Mouse (Mus musculus): ENCODE results near the gene Yif1b. TPM values are rescaled to one million over a fixed set of nuclear protein-coding genes. Genes with fewer than 3 reads are reported as not detected.

The Yif1b gene
- polyA plus RNA-seq, 1 experiment from 2014 or later, result 96.2 TPM

GRCm38 (mm10) chr7:29290691-29291485, 52.8 kb downstream of the Yif1b start:
- DNase-seq (ENCODE audit: low spot score) (no peak), ATAC-seq (peak; percentile 10)
- Histone ChIP-seq H3K4me3 (ENCODE audit: low read depth, low read length) (no peak overlapping the region), H3K9ac (ENCODE audit: low read length) (no peak overlapping the region), H3K27me3 (replicated peaks; ENCODE audit: control insufficient read depth, insufficient read depth, low read length) (no peaks in the 10 kb centered on the region), H3K4me2 (ENCODE audit: low read length) (peak overlapping the region; percentile 25; the same call in 1 of the 2 replicates), H3K27ac (ENCODE audit: low read depth, low read length) (peak overlapping the region; percentile 88), H3K9me3 (replicated peaks; ENCODE audit: control insufficient read depth, low read length) (no peaks in the 10 kb centered on the region), H3K36me3 (ENCODE audit: control insufficient read depth, insufficient read depth, low read length) (no peaks in the 10 kb centered on the region), H3K4me1 (ENCODE audit: control insufficient read depth, insufficient read depth, low read length) (peaks cover 28% of the 10 kb centered on the region; the same call in 1 of the 2 replicates)
- WGBS, result 48% methylated on average over 11 of the region's 11 CpGs

- H3K9ac ChIP-seq (ENCODE audit: low read length), result peak overlapping the region; percentile 22; the same call in 1 of the 2 replicates
- WGBS, result 25% methylated on average over 7 of the region's 7 CpGs
- H3K27me3 ChIP-seq (replicated peaks; ENCODE audit: control insufficient read depth, insufficient read depth, low read length), result no peaks in the 10 kb centered on the region
- no peak overlapping the region for H3K4me3 ChIP-seq (ENCODE audit: low read depth, low read length)
- peak overlapping the region; percentile 33; the same call in 1 of the 2 replicates for H3K4me2 ChIP-seq (ENCODE audit: low read length)
- no peaks in the 10 kb centered on the region for H3K36me3 ChIP-seq (ENCODE audit: control insufficient read depth, insufficient read depth, low read length)
- peak; percentile 61 for ATAC-seq
- peak overlapping the region; percentile 88 for H3K27ac ChIP-seq (ENCODE audit: low read depth, low read length)
- DNase-seq (ENCODE audit: low spot score), result peak; percentile 76
- H3K9me3 ChIP-seq (replicated peaks; ENCODE audit: control insufficient read depth, low read length), result no peaks in the 10 kb centered on the region
- H3K4me1 ChIP-seq (ENCODE audit: control insufficient read depth, insufficient read depth, low read length), result peaks cover 28% of the 10 kb centered on the region; the same call in 1 of the 2 replicates
These were observed 53.7 kb downstream of the Yif1b start for GRCm38 (mm10) chr7:29291616-29292457.

GRCm38 (mm10) chr7:29292458-29293098, 54.4 kb downstream of the Yif1b start:
- H3K4me2 ChIP-seq (ENCODE audit: low read length), result peak overlapping the region; percentile 33; the same call in 1 of the 2 replicates
- peak overlapping the region; percentile 22; the same call in 1 of the 2 replicates for H3K9ac ChIP-seq (ENCODE audit: low read length)
- peaks cover 28% of the 10 kb centered on the region; the same call in 1 of the 2 replicates for H3K4me1 ChIP-seq (ENCODE audit: control insufficient read depth, insufficient read depth, low read length)
- H3K4me3 ChIP-seq (ENCODE audit: low read depth, low read length), result no peak overlapping the region
- WGBS, result 37% methylated on average over 8 of the region's 8 CpGs
- H3K27ac ChIP-seq (ENCODE audit: low read depth, low read length), result peak overlapping the region; percentile 88
- H3K36me3 ChIP-seq (ENCODE audit: control insufficient read depth, insufficient read depth, low read length), result no peaks in the 10 kb centered on the region
- H3K9me3 ChIP-seq (replicated peaks; ENCODE audit: control insufficient read depth, low read length), result no peaks in the 10 kb centered on the region
- H3K27me3 ChIP-seq (replicated peaks; ENCODE audit: control insufficient read depth, insufficient read depth, low read length), result no peaks in the 10 kb centered on the region
- peak; percentile 33 for ATAC-seq
- peak; percentile 69 for DNase-seq (ENCODE audit: low spot score)

GRCm38 (mm10) chr7:29293131-29294065, 55.3 kb downstream of the Yif1b start:
- 34% methylated on average over 19 of the region's 19 CpGs for WGBS
- Histone ChIP-seq H3K4me3 (ENCODE audit: low read depth, low read length) (no peak overlapping the region), H3K4me2 (ENCODE audit: low read length) (no peak overlapping the region), H3K9ac (ENCODE audit: low read length) (no peak overlapping the region), H3K4me1 (ENCODE audit: control insufficient read depth, insufficient read depth, low read length) (peaks cover 28% of the 10 kb centered on the region; the same call in 1 of the 2 replicates), H3K9me3 (replicated peaks; ENCODE audit: control insufficient read depth, low read length) (no peaks in the 10 kb centered on the region), H3K36me3 (ENCODE audit: control insufficient read depth, insufficient read depth, low read length) (no peaks in the 10 kb centered on the region), H3K27me3 (replicated peaks; ENCODE audit: control insufficient read depth, insufficient read depth, low read length) (no peaks in the 10 kb centered on the region), H3K27ac (ENCODE audit: low read depth, low read length) (peak overlapping the region; percentile 88; the same call in 1 of the 2 replicates)
- no peak for ATAC-seq
- DNase-seq (ENCODE audit: low spot score), result no peak

- H3K9ac ChIP-seq (ENCODE audit: low read length), result 0 out of 2 replicates have a peak overlapping the region, but pooled peaks have one; percentile 30
- DNase-seq (ENCODE audit: low spot score) (no peak), ATAC-seq (no peak)
- H3K36me3 ChIP-seq (ENCODE audit: control insufficient read depth, insufficient read depth, low read length), result no peaks in the 10 kb centered on the region
- peaks cover 27% of the 10 kb centered on the region; the same call in 1 of the 2 replicates for H3K4me1 ChIP-seq (ENCODE audit: control insufficient read depth, insufficient read depth, low read length)
- WGBS, result 69% methylated on average over 13 of the region's 13 CpGs
- H3K27ac ChIP-seq (ENCODE audit: low read depth, low read length), result no peak overlapping the region
- no peak overlapping the region for H3K4me2 ChIP-seq (ENCODE audit: low read length)
- H3K4me3 ChIP-seq (ENCODE audit: low read depth, low read length), result no peak overlapping the region
- no peaks in the 10 kb centered on the region for H3K9me3 ChIP-seq (replicated peaks; ENCODE audit: control insufficient read depth, low read length)
- no peaks in the 10 kb centered on the region for H3K27me3 ChIP-seq (replicated peaks; ENCODE audit: control insufficient read depth, insufficient read depth, low read length)
These were observed 56.1 kb downstream of the Yif1b start for GRCm38 (mm10) chr7:29294111-29294761.

- H3K4me2 ChIP-seq (ENCODE audit: low read length), result no peak overlapping the region
- no peak overlapping the region for H3K27ac ChIP-seq (ENCODE audit: low read depth, low read length)
- H3K9me3 ChIP-seq (replicated peaks; ENCODE audit: control insufficient read depth, low read length), result no peaks in the 10 kb centered on the region
- no peak overlapping the region for H3K9ac ChIP-seq (ENCODE audit: low read length)
- DNase-seq (ENCODE audit: low spot score) (no peak), ATAC-seq (no peak)
- H3K4me3 ChIP-seq (ENCODE audit: low read depth, low read length), result no peak overlapping the region
- no peaks in the 10 kb centered on the region for H3K36me3 ChIP-seq (ENCODE audit: control insufficient read depth, insufficient read depth, low read length)
- no peaks in the 10 kb centered on the region for H3K27me3 ChIP-seq (replicated peaks; ENCODE audit: control insufficient read depth, insufficient read depth, low read length)
- peaks cover 23% of the 10 kb centered on the region; the same call in 1 of the 2 replicates for H3K4me1 ChIP-seq (ENCODE audit: control insufficient read depth, insufficient read depth, low read length)
- WGBS, result 84% methylated on average over 24 of the region's 24 CpGs
These were observed 57.9 kb downstream of the Yif1b start for GRCm38 (mm10) chr7:29295861-29296647.

- Histone ChIP-seq H3K27ac (ENCODE audit: low read depth, low read length) (no peak overlapping the region), H3K4me1 (ENCODE audit: control insufficient read depth, insufficient read depth, low read length) (peaks cover 19% of the 10 kb centered on the region; the same call in 1 of the 2 replicates), H3K4me2 (ENCODE audit: low read length) (no peak overlapping the region), H3K27me3 (replicated peaks; ENCODE audit: control insufficient read depth, insufficient read depth, low read length) (no peaks in the 10 kb centered on the region), H3K9me3 (replicated peaks; ENCODE audit: control insufficient read depth, low read length) (no peaks in the 10 kb centered on the region), H3K36me3 (ENCODE audit: control insufficient read depth, insufficient read depth, low read length) (no peaks in the 10 kb centered on the region), H3K9ac (ENCODE audit: low read length) (no peak overlapping the region), H3K4me3 (ENCODE audit: low read depth, low read length) (no peak overlapping the region)
- DNase-seq (ENCODE audit: low spot score) (peak; percentile 90), ATAC-seq (0 out of 2 replicates have a peak, but pooled peaks have one; percentile 10)
- WGBS, result 13% methylated on average over 10 of the region's 10 CpGs
These were observed 58.9 kb downstream of the Yif1b start for GRCm38 (mm10) chr7:29296998-29297397.
